Comparison of ENCODE assay signal across 7 mouse cellular contexts in the genomic region with DNA sequence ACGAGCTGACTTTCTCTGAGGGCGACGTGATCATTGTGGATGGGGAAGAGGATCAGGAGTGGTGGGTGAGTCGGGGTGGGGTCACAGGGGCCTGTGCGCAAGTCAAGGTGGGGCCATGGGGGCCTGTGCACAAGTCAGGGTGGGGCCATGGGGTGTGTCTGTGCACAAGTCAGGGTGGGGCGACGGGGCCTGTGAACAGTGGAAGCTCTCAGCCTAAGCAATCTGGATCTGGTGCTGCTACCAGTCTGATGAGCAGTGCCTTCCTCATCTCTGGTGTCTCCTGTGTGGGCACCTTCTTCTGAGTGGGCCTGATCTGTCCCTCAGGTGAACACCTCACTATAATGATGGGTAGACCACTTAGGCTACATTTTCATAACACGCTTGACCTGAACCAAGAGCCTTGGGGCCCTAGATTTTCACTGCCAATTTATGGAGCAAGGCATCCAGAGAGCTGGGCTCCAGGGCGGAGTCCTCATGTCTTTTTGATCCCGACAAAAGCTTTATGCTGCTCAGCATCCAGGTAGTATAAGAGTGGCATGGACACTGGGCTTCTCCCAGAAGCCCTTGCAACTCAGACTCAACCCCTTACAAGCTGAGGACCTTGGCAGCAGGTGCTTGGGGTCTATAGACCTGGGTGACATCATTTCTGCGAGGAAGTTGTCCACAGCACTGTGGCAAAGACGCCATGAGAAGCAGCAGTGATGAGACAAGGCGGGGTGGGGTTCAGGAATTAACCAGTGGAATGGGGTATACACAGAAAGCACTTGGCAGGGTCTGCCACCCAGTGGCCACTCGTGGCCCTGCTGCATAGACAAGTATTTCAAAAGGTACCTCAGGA. TPM values are rescaled to one million over a fixed set of nuclear protein-coding genes. Genes with fewer than 3 reads are reported as not detected.
A peak's percentile ranks its signal among the peaks of the same experiment; 100 is the strongest.
DNase-seq lines count a peak whose midpoint lies in the region; ATAC-seq lines count a peak whose summit lies in the region.

No protein-coding gene starts in this region.

- DNase-seq in adrenal gland, adult (ENCODE audit: inconsistent age in 2 of 2, low spot score in 1 of 2), result peak; percentile 55 to 86
- peak; percentile 49 for DNase-seq in gastrocnemius, postnatal 10 days
- peak; percentile 30 for DNase-seq in induced T-regulatory cell, adult 2 months (ENCODE audit: low read depth)
- DNase-seq in left cerebral cortex, adult 18-20 months (ENCODE audit: low spot score in 2 of 2), result peak; percentile 65 to 73
- DNase-seq in lung, postnatal 25 days (ENCODE audit: low spot score), result peak; percentile 73
- peak; percentile 74 for DNase-seq in right cerebral cortex, postnatal 14 days

- peak; percentile 96 for ATAC-seq in common myeloid progenitor, adult 5-6 weeks (replicated peaks; ENCODE audit: low read depth, poor library complexity, severe bottlenecking)

RNA-seq across cellular contexts. Expression of gene Cpsf3, which starts 19.0 kb away (rescaled TPM):
- total RNA-seq in common myeloid progenitor, adult 5-6 weeks (2017), result 78.3 and 91.3 TPM in 2 replicates
- 10 to 100 TPM; 29.8 to 33.6 TPM for total RNA-seq in gastrocnemius, postnatal 10 days (2021)
- 10 to 100 TPM; 44.4 to 48.8 TPM for total RNA-seq in left cerebral cortex, adult 18-20 months (2021)

RNA-seq across cellular contexts. Expression of gene Itgb1bp1, which starts 19.9 kb away (rescaled TPM):
- total RNA-seq in common myeloid progenitor, adult 5-6 weeks (2017), result 14.8 and 27.8 TPM in 2 replicates
- total RNA-seq in gastrocnemius, postnatal 10 days (2021), result 10 to 100 TPM; 32.2 to 34.8 TPM
- 10 to 100 TPM; 41.1 to 43.1 TPM for total RNA-seq in left cerebral cortex, adult 18-20 months (2021)

RNA-seq across cellular contexts. Expression of gene Iah1, which starts 50.0 kb away (rescaled TPM):
- 24.1 and 30.9 TPM in 2 replicates for total RNA-seq in common myeloid progenitor, adult 5-6 weeks (2017)
- 10 to 100 TPM in 1 of 2 experiments, 1 to 10 TPM in 1; 9.5 to 14.2 TPM for total RNA-seq in gastrocnemius, postnatal 10 days (2021)
- 10 to 100 TPM; 12.3 to 13.0 TPM for total RNA-seq in left cerebral cortex, adult 18-20 months (2021)

Comparison
In these comparisons a context has a peak if more than half of its experiments do, and no peak if none do; other contexts are left out.
1. Peak in every context shown above with its lines: DNase-seq and ATAC-seq.